Mouse (Mus musculus): ENCODE measurements at regions not wholly inside any gene's neighbourhood (a gene's known extent, or its start where the extent isn't known, plus 50 kb on each side); places are given as distances from the start of the nearest gene placed in this dataset.

DNA sequence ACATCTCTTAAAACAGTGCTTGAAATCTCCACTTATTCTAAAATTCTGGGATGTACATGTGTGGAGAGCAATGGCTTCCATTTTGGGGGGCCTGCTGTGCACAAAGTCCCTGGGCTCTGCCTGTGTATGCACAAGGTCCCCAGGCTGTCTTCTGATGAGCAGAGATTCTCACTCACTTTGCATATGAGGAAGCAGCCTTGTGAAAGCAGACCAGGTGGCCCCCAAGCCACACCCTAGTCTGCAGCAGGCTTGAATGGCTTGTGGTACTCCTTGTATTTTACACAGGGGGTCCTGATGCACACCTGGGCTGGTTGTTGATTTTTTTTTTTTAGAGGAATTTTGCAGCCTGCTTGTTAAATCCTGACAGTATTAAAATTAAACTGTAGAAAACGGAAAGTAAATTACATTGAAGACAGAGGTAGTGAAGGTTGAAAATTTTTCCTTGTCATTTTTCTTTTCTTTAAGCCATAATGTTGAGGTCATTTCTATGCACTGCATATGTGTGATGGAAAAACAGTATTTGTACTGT, 1413.8 kb downstream of the Gsdmc2 start:
- no peak for DNase-seq (ENCODE audit: low read depth, low spot score)

DNA sequence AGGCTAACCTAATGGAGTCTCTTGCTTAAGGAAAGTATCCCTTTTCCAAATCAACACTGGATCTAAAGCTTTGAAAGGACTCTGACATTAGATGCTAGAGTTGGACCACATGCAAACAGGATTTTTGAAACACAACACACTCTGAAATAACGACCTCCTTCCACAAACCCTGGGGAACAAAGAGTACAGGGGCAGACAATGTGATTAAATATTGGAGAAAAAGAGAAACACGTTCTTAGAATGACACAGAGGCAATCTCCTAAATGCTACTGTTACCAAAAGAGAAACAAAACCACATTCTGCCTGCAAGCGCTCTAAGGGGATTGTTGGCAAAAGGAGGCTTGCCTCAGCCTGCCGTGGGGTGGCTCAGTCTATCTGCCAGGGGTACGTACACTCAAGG, 1422.0 kb downstream of the Gsdmc2 start:
- no peak for DNase-seq (ENCODE audit: low read depth, low spot score)

DNA sequence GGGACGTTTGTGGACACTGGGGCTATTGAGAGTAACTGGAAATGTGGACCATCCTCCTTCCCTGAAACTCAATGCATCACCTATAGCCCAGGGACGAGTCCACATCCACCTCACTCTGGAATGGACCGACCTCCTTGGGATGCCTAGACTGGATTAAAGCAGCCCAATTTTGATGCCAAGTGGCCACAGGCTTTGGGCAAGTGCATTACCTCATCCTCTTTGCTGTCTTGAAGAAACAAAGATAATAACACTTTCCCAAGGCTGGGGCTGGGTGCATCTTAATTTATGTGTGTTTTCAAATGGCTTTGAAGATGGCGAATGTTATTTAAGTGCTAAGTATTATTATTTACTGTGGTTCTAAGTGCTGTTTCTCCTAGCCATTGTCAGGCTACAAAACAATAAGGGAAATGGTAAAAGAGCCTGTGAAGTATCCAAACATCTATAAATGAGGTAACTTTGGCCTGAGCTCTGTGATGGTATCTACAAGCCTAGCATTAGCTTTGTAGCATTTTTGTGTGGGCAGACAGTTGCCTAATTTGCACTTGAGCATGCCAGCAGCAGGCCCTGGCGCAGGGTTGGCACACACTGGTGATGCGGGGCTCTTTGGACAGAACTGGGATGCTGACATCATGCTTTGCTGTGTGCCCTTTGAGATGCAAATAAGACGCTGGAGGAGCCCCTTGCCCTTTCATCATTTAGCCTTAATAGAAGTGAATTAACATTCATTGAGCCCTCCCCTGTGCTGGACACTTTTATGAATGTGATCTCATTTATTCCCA, 1423.7 kb downstream of the Gsdmc2 start:
- DNase-seq (ENCODE audit: low read depth, low spot score), result no peak

DNA sequence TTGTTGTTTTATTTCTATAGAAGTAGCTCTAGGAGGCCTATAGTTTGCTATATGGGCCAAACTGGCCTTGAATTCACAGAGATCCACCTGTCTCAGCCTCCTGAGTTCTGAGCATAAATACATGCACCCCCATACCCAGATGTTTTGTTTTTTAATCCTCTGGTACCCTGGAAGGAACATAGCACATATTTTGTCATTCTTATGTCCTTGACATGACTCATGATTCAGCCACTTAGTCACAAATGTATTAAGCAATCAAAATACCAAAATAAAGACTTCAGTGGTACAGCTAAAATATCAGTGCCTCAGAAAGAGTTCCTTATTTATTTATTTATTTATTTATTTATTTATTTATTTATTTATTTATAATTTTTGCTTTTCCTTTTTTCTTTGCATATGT, 1428.3 kb downstream of the Gsdmc2 start:
- no peak for DNase-seq (ENCODE audit: low read depth, low spot score)

- DNase-seq (ENCODE audit: low read depth, low spot score), result no peak
Measured at GRCm38 (mm10) chr15:62413694-62414093, 1431.3 kb downstream of the Gsdmc2 start.

DNA sequence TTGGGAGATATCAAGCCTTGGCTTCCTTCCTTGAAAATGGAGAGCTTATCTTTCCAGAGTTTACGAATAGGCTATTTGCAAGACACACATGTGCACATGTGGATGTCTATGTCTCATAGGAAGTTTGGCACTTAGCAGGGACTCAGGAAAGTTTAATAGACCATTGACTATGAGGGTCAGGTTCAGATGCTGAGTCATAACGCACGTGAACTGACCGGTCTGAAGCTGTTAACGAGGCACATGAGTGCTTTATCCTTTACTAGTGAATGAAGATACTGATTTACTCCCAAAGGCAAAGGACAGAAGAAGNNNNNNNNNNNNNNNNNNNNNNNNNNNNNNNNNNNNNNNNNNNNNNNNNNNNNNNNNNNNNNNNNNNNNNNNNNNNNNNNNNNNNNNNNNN, 1442.8 kb downstream of the Gsdmc2 start:
- DNase-seq (ENCODE audit: low read depth, low spot score), result no peak

DNA sequence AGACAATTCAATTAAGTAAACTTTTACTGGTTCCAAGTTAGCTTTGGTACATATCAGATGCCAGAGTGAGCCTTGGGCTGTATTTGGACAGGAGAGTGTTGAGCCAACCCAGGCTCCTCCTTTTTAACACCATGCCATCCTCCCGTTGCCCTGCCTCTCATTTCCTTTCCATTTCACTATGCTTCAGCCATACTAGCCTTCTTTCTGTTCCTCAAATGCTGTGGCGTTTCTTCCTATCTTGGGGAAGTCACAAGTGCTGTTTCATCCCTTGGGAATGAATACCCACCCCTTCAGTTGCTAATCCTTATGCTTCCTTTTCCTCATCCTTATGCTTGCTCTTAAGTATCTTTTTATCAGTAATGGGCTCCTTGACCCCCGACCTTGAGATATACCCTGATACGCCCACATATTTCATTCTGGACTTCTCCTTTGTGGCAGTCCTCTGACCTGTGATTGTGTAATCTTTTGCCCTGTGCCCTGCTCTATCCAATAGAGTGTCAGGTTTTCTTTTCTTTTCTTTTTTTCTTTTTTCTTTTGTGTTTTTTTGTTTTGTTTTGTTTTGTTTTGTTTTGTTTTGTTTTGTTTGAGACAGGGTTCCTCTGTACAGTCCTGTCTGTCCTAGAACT, 1443.9 kb downstream of the Gsdmc2 start:
- DNase-seq (ENCODE audit: low read depth, low spot score), result no peak

DNA sequence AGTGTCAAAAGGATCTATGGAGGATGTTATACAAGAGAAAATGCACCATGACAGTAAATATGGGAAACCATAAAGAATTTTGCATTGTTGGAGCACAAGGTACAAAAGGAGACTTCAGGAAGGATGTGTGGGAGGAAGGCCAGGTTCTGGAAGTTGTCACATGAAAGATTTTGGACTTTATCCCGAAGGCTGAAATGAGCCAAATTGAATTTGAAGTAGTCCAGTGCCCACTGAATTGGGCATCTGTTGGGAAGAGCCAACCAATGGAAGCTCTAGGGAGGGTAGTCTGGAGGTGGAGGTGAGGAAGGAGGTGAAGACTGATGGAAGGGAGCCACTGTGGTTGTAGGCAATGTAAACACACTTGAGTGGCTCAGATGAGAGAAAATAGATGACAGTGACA, 1445.6 kb downstream of the Gsdmc2 start:
- no peak for DNase-seq (ENCODE audit: low read depth, low spot score)

DNA sequence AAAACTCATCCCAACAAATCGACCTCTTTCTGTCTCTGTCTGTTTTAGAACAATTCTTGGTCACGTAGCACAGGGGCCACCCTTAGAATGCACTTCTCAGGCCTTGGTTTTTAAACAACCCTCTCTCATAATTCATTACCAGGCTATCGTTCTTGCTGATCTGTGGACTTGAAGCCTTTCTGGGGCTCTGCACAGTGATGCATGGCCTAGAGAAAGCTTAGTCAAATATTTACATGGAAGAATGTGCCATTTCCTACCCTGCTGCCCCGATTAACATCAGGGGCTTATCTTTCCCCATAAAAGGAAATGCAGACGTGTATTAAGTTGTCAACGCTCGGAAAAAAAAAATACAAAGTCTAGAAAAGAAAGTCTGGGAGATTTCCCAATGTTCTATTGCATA, 1448.0 kb downstream of the Gsdmc2 start:
- no peak for DNase-seq (ENCODE audit: low read depth, low spot score)

GRCm38 (mm10) chr15:62395377-62395776, 1449.6 kb downstream of the Gsdmc2 start:
- no peak for DNase-seq (ENCODE audit: low read depth, low spot score)

- DNase-seq (ENCODE audit: low read depth, low spot score), result no peak
Measured at GRCm38 (mm10) chr15:62393416-62393815, 1451.6 kb downstream of the Gsdmc2 start.

DNA sequence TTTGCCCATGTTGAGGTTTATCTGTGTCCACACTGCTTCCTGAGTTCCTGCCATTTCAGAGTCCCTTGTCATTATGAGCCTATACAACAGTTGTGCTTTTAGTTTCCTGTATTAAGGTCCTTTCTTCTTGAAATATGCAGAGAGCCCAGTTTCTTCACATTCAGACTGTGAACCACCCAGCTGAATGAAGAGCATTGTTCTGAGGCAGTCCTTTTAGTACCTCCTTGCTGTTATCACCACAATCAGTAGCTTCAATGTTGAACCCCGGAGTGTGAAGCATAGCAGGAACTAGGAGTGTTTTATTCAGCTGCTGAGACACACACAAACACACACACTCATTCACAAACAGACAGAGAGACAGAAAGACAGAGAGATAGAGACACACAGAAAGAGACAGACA, 1452.1 kb downstream of the Gsdmc2 start:
- DNase-seq (ENCODE audit: low read depth, low spot score), result no peak

DNA sequence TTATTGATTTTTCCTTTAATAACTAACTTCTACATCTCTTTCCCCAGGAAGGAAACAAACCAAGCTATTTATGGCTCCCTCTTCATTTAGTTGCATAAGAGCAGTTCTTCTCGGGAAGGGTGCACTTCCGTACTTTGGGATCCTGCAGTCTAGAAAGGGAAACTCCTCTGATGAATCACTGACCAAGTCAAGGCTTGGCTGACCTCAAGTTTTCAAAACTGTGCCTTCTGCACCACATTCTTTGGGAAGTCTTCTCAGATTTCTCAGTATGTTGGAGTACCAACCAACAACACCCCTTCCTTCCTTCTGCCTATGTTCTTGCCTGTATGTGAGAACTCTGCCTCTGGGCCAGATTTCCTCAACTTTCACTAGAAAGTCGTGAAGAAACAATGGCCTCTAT, 1452.6 kb downstream of the Gsdmc2 start:
- no peak for DNase-seq (ENCODE audit: low read depth, low spot score)

- DNase-seq (ENCODE audit: low read depth, low spot score), result no peak
Measured at GRCm38 (mm10) chr15:62389431-62390105, 1455.4 kb downstream of the Gsdmc2 start.

DNA sequence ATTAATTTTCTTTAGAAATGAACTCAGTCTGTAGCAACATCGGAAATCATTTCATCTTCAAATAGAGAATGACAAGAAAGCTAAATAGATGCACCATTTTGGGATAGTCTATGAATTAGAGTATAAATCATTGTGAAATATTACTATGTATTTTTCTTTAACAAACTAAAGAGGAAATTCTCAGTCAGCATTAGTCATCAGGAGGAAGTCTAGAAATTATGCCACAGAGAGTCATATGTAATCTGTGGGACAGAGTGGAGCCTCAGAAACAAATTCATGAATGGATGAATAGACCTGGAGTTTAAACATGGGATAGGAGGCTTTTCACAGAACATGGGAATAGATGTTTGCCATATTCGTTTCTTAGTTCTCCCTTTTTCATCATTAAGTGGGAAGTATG, 1459.4 kb upstream of the A1bg start:
- no peak for DNase-seq (ENCODE audit: low read depth, low spot score)

DNA sequence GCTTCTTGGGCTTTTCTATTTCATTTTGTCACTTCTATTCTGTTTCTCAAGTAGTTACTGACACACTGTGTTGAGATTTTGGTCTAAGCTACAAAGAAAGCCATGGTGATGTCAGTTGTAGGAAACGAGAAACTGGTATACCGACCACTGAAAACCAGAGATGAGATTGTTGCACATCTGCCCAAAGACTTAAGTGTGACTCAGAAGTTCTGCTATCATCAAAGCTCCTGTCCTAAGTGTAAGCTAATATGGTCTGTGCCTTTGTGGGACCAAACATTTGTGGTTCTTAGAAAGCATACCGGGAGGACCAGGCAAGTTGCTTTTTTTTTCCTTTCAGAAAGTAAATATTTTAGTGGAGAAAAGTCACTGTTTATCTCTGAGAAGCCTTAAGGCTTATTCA, 1451.8 kb upstream of the A1bg start:
- DNase-seq (ENCODE audit: low read depth, low spot score), result no peak

DNA sequence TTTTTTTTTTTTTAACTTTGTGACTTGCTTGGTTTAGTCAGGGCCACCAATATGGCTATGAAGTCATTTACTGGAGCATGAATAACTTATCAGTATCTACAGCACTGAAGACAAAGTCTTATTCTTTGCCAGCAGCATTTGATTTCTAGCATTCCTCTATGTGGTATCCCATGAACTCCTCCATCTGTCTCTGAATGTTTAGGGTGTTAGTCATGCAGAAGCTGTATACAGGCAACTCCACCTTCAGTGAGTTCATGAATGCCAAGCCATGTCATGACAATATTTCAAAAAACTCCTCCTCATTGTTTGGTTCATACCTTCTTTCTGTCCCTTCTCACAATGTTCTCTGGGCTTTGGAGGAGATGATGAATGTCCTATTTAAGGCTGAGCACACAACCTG, 1438.4 kb upstream of the A1bg start:
- no peak for DNase-seq (ENCODE audit: low read depth, low spot score)

DNA sequence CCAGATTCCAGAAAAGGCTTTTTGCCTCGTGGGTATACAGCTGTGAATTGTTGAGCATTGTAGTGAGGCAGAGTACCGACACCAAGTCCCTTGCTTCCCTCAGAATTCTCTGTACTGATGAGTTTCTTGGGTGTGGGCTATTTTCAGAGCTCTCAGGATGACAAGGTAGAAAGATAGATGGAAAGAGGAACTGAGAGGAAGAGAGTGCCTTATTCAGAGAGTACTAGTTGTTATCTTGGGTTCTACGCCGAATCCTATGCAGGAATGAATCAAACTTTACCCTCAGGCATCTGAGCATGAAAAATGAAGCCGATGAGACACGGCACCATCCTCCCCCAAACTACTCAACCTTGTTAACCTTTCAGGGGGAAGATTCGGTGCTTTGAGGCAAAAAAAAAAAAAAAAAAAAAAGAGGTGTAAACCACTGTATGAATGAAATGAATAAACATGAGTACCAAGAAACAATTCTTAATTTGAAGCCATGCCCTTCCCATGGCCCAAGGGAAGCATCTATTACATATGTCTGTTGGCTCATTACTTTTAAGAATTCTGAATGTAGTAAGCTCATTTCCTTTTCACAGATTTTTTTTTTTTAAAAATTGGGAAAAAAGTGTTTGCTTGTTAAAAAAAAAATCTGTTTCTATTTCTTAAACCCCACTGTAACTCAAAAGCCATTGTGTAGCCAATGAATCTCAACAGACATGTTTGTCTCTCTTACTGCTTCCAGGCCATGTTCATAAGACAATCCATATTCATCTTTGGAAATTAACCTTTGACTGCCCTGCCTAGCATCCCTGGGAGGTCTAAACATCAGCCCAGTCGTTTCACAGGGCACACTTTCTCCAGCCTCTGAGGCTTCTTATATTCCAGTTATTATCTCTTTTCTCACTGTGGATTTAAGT, 1435.8 kb upstream of the A1bg start:
- DNase-seq (ENCODE audit: low read depth, low spot score), result no peak

GRCm38 (mm10) chr15:62353786-62354185, 1431.0 kb upstream of the A1bg start:
- DNase-seq (ENCODE audit: low read depth, low spot score), result no peak

DNA sequence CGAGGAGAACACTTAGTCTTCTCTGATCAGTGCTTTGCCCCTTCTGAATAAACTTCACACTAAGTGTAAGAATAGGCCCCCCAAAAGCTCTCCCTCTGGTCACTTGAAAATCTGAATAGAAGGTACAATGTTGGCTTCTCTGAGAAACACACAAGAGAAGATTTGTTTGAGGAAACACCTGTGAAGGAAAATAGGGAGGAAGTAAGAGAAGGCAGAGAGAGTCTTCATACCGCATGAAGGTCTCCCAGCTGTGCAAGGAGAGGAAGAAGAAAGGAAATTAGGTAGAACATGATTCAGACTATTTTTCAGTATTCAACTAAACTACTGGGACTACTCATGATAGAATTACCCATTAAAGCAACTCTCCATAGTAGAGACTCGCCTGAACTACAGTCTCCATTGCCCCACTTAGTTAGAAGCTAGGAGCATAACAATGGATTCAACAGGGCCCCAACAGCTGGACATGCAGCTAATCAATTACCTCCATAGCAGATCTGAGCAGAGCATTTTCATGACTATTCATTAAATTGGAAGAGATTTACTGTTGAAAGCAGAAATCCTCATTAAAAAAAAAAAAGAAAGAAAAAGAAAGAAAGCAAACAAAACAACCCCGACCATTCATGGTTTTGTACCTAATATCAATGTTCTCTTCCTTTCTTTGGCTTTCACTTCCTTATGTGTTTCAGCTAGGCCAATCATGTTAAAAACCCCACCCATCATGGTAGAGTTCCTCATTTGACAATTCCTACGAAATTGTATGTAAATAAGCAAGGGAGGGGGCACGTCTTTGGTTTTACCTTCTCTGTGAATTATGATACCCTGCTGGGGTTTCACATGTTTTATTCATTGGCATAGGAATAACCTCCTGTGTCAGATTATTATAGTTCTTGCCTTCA, 1428.3 kb upstream of the A1bg start:
- DNase-seq (ENCODE audit: low read depth, low spot score), result no peak

DNA sequence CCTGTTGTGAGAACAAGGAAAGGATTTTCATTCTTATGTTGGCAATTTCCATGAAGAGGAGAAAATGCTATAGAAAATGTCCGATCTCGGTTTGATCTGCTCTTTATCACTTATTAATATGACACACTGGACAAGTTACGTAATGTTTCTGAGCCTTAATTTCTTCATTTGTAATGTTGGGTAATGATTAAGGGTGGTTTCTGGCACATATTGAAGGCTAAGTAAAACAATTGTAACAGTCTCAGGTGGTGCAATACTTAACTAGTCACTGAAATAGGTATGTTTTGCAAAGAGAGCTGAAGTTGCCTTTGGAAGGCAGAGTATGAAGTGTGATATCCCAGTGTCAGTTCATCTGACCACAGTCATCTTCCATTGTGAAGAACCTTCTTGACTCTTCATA, 1427.2 kb upstream of the A1bg start:
- no peak for DNase-seq (ENCODE audit: low read depth, low spot score)

Data from CD4-positive helper T cell, adult 2 months (primary cell).